ENCODE assay signal across 28 mouse cellular contexts in the genomic region with DNA sequence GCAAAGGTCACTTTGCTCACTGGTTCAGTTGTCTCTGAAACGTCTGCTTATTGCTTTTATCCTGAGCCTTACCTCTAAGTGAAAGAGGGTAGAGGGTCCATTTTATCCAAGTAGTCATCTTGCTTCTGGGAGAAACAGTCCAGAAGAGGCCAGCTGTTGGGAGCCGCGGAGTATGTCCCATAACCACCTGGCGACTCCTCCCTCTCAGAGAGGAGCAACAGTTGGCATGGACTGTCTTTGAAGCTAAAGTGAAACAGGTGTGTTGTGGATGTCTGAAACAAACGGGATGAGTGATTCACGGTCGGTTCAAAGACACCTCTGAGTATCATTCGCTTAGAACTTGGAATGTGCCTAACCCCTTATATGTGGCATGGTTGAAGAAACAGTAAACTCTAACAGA. TPM values are rescaled to one million over a fixed set of nuclear protein-coding genes. Genes with fewer than 3 reads are reported as not detected.
DNase-seq lines count a peak whose midpoint lies in the region; ATAC-seq and TF ChIP-seq lines count a peak whose summit lies in the region.
"Had no signal": no experiment of that assay in that cellular context is flagged by ENCODE, and none has a peak within 500 bp of the region (broad histone marks: within the 10 kb centered on the region; RNA-seq: fewer than 3 reads in every experiment).

No protein-coding gene starts in this region.

- no peak overlapping the region for H3K4me2 ChIP-seq in heart, embryonic 15.5 days
- H3K4me2 ChIP-seq in liver, embryonic 11.5 days = no peak overlapping the region
- no peak overlapping the region for H3K4me2 ChIP-seq in limb, embryonic 14.5 days (replicated peaks; ENCODE audit: low read depth, low read length, severe bottlenecking)
- H3K4me2 ChIP-seq: hindbrain, embryonic 15.5 days; liver, embryonic 12.5 days; midbrain, embryonic 12.5 days had no signal

- peak overlapping the region; percentile 70; the same call in 1 of the 2 replicates for H3K27ac ChIP-seq in heart, embryonic 15.5 days
- no peak overlapping the region for H3K27ac ChIP-seq in liver, embryonic 11.5 days (ENCODE audit: low read depth, low read length)
- peak overlapping the region; percentile 39; the same call in 1 of the 2 replicates for H3K27ac ChIP-seq in limb, embryonic 14.5 days (replicated peaks; ENCODE audit: low read depth, low read length)
- H3K27ac ChIP-seq: forebrain, embryonic 10.5 days; hindbrain, embryonic 10.5 days; hindbrain, embryonic 15.5 days; left cerebral cortex, adult 2 months; liver, embryonic 12.5 days; midbrain, embryonic 12.5 days had no signal

- H3K4me1 ChIP-seq in heart, embryonic 15.5 days (replicated peaks) = peaks cover 49% of the 10 kb centered on the region
- 0 out of 2 replicates have a peak, but pooled peaks cover 2% of the 10 kb centered on the region for H3K4me1 ChIP-seq in liver, embryonic 11.5 days (replicated peaks; ENCODE audit: control insufficient read depth, insufficient read depth, low read length)
- H3K4me1 ChIP-seq in limb, embryonic 14.5 days (ENCODE audit: control insufficient read depth, insufficient read depth, low read length) = peaks cover 51% of the 10 kb centered on the region

- H3K27me3 ChIP-seq in heart, embryonic 15.5 days = no peaks in the 10 kb centered on the region
- H3K27me3 ChIP-seq in liver, embryonic 11.5 days (replicated peaks; ENCODE audit: control insufficient read depth, insufficient read depth, low read length) = no peaks in the 10 kb centered on the region
- H3K27me3 ChIP-seq in limb, embryonic 14.5 days (ENCODE audit: control insufficient read depth, insufficient read depth, low read length) = no peaks in the 10 kb centered on the region
- H3K27me3 ChIP-seq: hindbrain, embryonic 15.5 days; liver, embryonic 12.5 days; midbrain, embryonic 12.5 days had no signal

- H3K9me3 ChIP-seq in heart, embryonic 15.5 days (replicated peaks) = no peaks in the 10 kb centered on the region
- H3K9me3 ChIP-seq in liver, embryonic 11.5 days (ENCODE audit: control insufficient read depth, low read length) = no peaks in the 10 kb centered on the region
- H3K9me3 ChIP-seq in limb, embryonic 14.5 days (ENCODE audit: control insufficient read depth, low read length) = no peaks in the 10 kb centered on the region
- H3K9me3 ChIP-seq: forebrain, embryonic 10.5 days; hindbrain, embryonic 10.5 days; hindbrain, embryonic 15.5 days; liver, embryonic 12.5 days; megakaryocyte, embryonic 14.5 days; midbrain, embryonic 12.5 days had no signal

- ATAC-seq in heart, embryonic 15.5 days (replicated peaks; ENCODE audit: insufficient number of reproducible peaks, insufficient read depth, low FRiP score, low read depth) = no peak
- ATAC-seq in liver, embryonic 11.5 days (replicated peaks; ENCODE audit: low FRiP score) = no peak
- no peak for ATAC-seq in limb, embryonic 14.5 days (ENCODE audit: low FRiP score, low read depth)
- ATAC-seq: forebrain, embryonic 16.5 days; inflammation-experienced regulatory T-cells, adult 6 months; liver, embryonic 12.5 days; liver, postnatal 0 days had no signal

- no peak overlapping the region for H3K4me3 ChIP-seq in heart, embryonic 15.5 days
- no peak overlapping the region for H3K4me3 ChIP-seq in liver, embryonic 11.5 days (ENCODE audit: low read depth, low read length)
- no peak overlapping the region for H3K4me3 ChIP-seq in limb, embryonic 14.5 days (replicated peaks; ENCODE audit: low read length)
- H3K4me3 ChIP-seq: forebrain, embryonic 10.5 days; hindbrain, embryonic 10.5 days; hindbrain, embryonic 15.5 days; left cerebral cortex, adult 2 months; liver, embryonic 12.5 days; megakaryocyte, embryonic 14.5 days; midbrain, embryonic 12.5 days had no signal

- 75% methylated on average over 8 of the region's 8 CpGs for WGBS in heart, embryonic 15.5 days
- 87% methylated on average over 8 of the region's 8 CpGs for WGBS in liver, embryonic 11.5 days
- WGBS in limb, embryonic 14.5 days = 57% methylated on average over 8 of the region's 8 CpGs

- no peak for DNase-seq in heart, adult 11 months
- peak; percentile 17 for DNase-seq in liver, embryonic 11.5 days (ENCODE audit: low spot score)
- no peak for DNase-seq in liver
- DNase-seq in limb, embryonic 14.5 days (ENCODE audit: low spot score) = no peak
- DNase-seq in ovary, postnatal 14 days (ENCODE audit: low spot score) = no peak
- no peak for DNase-seq in yolk sac, embryonic 10.5 days (ENCODE audit: low spot score)
- DNase-seq: adrenal gland, adult 2 months; adrenal gland, postnatal 36 days; B cell, adult 2 months; cerebellum, adult 18-20 months; cerebellum, postnatal 10 days; gastrocnemius, postnatal 10 days; kidney, adult 11 months; kidney, postnatal 14 days; liver, postnatal 0 days; lung, postnatal 36 days; spleen, adult 18-20 months; thymus, postnatal 14 days had no signal

- H3K9ac ChIP-seq in heart, embryonic 15.5 days = no peak overlapping the region
- H3K9ac ChIP-seq in liver, embryonic 11.5 days (ENCODE audit: low read depth, low read length) = no peak overlapping the region
- no peak overlapping the region for H3K9ac ChIP-seq in limb, embryonic 14.5 days (ENCODE audit: low read depth, low read length, severe bottlenecking)
- H3K9ac ChIP-seq: hindbrain, embryonic 15.5 days; liver, embryonic 12.5 days; liver, postnatal 0 days; midbrain, embryonic 12.5 days had no signal

- no peaks in the 10 kb centered on the region for H3K36me3 ChIP-seq in heart, embryonic 15.5 days
- H3K36me3 ChIP-seq in liver, embryonic 11.5 days (ENCODE audit: control insufficient read depth, insufficient read depth, low read length) = no peaks in the 10 kb centered on the region
- no peaks in the 10 kb centered on the region for H3K36me3 ChIP-seq in limb, embryonic 14.5 days (ENCODE audit: control insufficient read depth, insufficient read depth, low read length)
- H3K36me3 ChIP-seq: forebrain, embryonic 10.5 days; hindbrain, embryonic 10.5 days; hindbrain, embryonic 15.5 days; liver, embryonic 12.5 days; midbrain, embryonic 12.5 days had no signal

- no peak for TF ChIP-seq POLR2A in limb, embryonic 14.5 days (IDR thresholded peaks at IDR 0.05; ENCODE audit: borderline replicate concordance, extremely low read depth, insufficient read depth, insufficient read length)

RNA-seq across cellular contexts. Expression of a gene that starts 46.0 kb away (rescaled TPM):
- 46.4 and 47.4 TPM in 2 replicates for polyA plus RNA-seq in heart, embryonic 15.5 days (2015; fragmentation: Nextera tagmentation; extraction: Ambion mirVana)
- 12.2 and 17.2 TPM in 2 replicates for polyA plus RNA-seq in liver, embryonic 11.5 days (2014; fragmentation: Nextera tagmentation; extraction: Ambion mirVana)
- polyA plus RNA-seq in limb, embryonic 14.5 days (2012; rRNA removed) = 13.4 and 14.6 TPM in 2 replicates
- 18.2 and 21.1 TPM in 2 replicates for polyA plus RNA-seq in limb, embryonic 14.5 days (2014; fragmentation: Nextera tagmentation; extraction: Ambion mirVana)
